Mouse (Mus musculus) cortical plate, adult 2 months (tissue): ENCODE measurements at regions not wholly inside any gene's neighbourhood (a gene's known extent, or its start where the extent isn't known, plus 50 kb on each side); places are given as distances from the start of the nearest gene placed in this dataset.

ENCODE experiments used
- H3K27ac ChIP-seq: fragments of 200-500 bp; 2 replicates; pipeline ENCODE4 v1.5.1; 2012; ENCODE audit warnings: low read length, control low read depth, inconsistent platforms; ENCODE audit not compliant: insufficient read depth
- H3K4me1 ChIP-seq: fragments of 200-500 bp; 2 replicates; pipeline ENCODE4 v1.6.1; 2011; ENCODE audit warnings: low read length; ENCODE audit not compliant: control insufficient read depth, insufficient read depth
- H3K4me3 ChIP-seq: fragments of 200-500 bp; 2 replicates; pipeline ENCODE4 v1.5.1; 2011; ENCODE audit warnings: mild to moderate bottlenecking, low read length, control low read depth; ENCODE audit not compliant: insufficient read depth
- CTCF ChIP-seq: fragments of 200-500 bp; IDR thresholded peaks from 2 replicates; pipeline ENCODE4 v1.5.1; 2011; ENCODE audit warnings: mild to moderate bottlenecking, control low read depth, low read length; ENCODE audit not compliant: insufficient read depth; ENCODE audit errors: extremely low read depth
- POLR2A ChIP-seq: fragments of 200-500 bp; IDR thresholded peaks from 2 replicates; pipeline ENCODE4 v1.6.1; 2011; ENCODE audit warnings: mild to moderate bottlenecking, low read length, control low read depth; ENCODE audit not compliant: insufficient read depth; ENCODE audit errors: extremely low read depth

- no peak overlapping the region for H3K4me3 ChIP-seq
- TF ChIP-seq CTCF (no peak), POLR2A (no peak)
- H3K27ac ChIP-seq: no peak overlapping the region; the same call in 1 of the 2 replicates
- peaks cover 5% of the 10 kb centered on the region; the same call in 1 of the 2 replicates for H3K4me1 ChIP-seq
Observed at GRCm38 (mm10) chr9:113523173-113523572, 184.9 kb downstream of the Pdcd6ip start.

DNA sequence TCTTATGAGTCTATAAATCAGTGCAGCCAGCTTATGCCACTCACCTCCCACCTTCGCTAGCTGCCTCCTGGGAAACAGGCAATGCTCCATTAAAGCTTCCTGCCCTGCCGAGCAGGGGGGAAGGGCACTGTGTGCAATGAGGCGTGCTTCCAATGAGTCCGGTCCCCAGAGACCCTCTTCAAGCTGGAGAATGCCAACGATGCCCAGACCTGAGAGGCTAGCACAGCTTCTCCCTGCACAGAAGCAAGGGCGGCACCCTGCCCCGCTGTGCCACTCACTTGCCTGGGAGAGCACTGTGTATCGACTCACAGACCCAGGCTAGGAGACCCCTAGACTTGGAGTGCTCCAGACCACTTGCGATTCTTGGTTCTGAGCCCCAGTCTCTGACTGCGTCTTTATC, 188.3 kb downstream of the Pdcd6ip start:
- no peak overlapping the region for H3K4me3 ChIP-seq
- no peak for TF ChIP-seq CTCF
- no peak for TF ChIP-seq POLR2A
- H3K4me1 ChIP-seq: peaks cover 7% of the 10 kb centered on the region
- no peak overlapping the region for H3K27ac ChIP-seq

DNA sequence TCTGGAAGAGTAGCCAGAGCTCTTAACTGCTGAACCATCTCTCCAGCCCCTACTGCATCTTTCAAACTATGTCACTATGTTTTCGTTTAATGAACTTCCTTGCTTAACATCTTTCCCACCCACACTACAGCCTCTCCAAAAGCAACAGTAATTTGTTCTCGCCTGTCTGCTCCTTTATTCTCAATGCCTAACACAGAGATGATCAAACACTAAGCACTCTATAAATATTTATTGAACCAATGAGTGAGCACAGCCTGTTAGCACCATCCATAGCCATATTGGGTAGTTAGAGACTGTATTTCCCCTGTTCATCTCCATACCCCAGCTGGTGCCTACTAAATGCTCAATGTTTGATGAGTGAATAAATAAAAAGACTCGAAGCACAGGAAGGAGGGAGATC, 189.6 kb downstream of the Pdcd6ip start:
- no peak for TF ChIP-seq CTCF
- Histone ChIP-seq H3K4me1 (peaks cover 5% of the 10 kb centered on the region), H3K27ac (no peak overlapping the region), H3K4me3 (no peak overlapping the region)

- peaks cover 6% of the 10 kb centered on the region for H3K4me1 ChIP-seq
- H3K4me3 ChIP-seq: no peak overlapping the region
- H3K27ac ChIP-seq: no peak overlapping the region
- TF ChIP-seq POLR2A: no peak
- TF ChIP-seq CTCF: no peak
Observed at GRCm38 (mm10) chr9:113517756-113518155, 190.3 kb downstream of the Pdcd6ip start.

DNA sequence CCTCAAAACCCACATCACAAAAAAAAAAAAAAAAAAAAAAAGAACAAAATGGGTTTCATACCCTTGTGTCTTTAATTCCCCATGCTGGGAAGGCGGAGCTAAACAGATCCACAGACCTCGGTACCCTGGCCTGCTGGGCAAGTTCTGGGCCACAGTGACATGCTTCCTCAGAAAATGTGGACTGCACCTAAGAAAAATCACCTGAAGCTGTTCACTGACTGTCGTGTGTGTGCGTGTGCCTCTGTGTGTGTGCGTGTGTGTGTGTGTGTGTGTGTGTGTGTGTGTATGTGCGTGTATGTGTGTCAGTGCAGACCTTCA, 192.4 kb downstream of the Pdcd6ip start:
- no peak for TF ChIP-seq CTCF
- no peak for TF ChIP-seq POLR2A
- Histone ChIP-seq H3K4me3 (no peak overlapping the region), H3K27ac (peak overlapping the region; percentile 51), H3K4me1 (peaks cover 8% of the 10 kb centered on the region)

GRCm38 (mm10) chr9:113514846-113515702, 193.0 kb downstream of the Pdcd6ip start:
- Histone ChIP-seq H3K4me3 (no peak overlapping the region), H3K27ac (peak overlapping the region; percentile 51), H3K4me1 (peaks cover 8% of the 10 kb centered on the region)
- TF ChIP-seq POLR2A (no peak), CTCF (no peak)

DNA sequence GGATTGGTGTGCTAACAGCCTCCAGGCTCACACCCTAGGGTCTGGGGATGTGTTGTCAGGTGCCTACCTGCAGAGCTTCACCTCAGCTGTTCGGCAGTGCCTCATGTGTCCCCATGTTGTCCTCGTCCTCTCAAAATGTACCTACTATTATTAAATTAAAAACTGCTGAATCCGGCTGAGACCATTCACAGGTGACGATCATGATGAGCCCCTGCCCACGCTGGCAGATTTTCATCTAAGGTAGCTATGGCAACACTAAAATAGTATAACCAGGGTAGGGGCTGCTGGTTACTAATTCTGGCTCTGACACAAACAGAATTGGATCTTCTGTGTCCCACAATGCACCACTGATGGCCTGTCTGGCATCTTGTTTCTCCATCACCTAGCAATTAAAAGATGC, 196.8 kb downstream of the Pdcd6ip start:
- H3K4me3 ChIP-seq: no peak overlapping the region
- peak overlapping the region; percentile 59; the same call in 1 of the 2 replicates for H3K27ac ChIP-seq
- no peak for TF ChIP-seq POLR2A
- TF ChIP-seq CTCF: no peak
- peaks cover 14% of the 10 kb centered on the region for H3K4me1 ChIP-seq

GRCm38 (mm10) chr9:113509368-113509767, 198.7 kb downstream of the Pdcd6ip start:
- peaks cover 12% of the 10 kb centered on the region for H3K4me1 ChIP-seq
- H3K4me3 ChIP-seq: no peak overlapping the region
- TF ChIP-seq CTCF: no peak
- TF ChIP-seq POLR2A: no peak
- H3K27ac ChIP-seq: peak overlapping the region; percentile 94

GRCm38 (mm10) chr9:113508821-113509220, 199.2 kb downstream of the Pdcd6ip start:
- Histone ChIP-seq H3K27ac (peak overlapping the region; percentile 82), H3K4me3 (no peak overlapping the region), H3K4me1 (peaks cover 12% of the 10 kb centered on the region)
- TF ChIP-seq POLR2A: no peak
- TF ChIP-seq CTCF: no peak

GRCm38 (mm10) chr9:113507561-113508460, 200.2 kb downstream of the Pdcd6ip start:
- Histone ChIP-seq H3K4me1 (peaks cover 11% of the 10 kb centered on the region), H3K27ac (peak overlapping the region; percentile 82), H3K4me3 (no peak overlapping the region)
- TF ChIP-seq CTCF: no peak
- TF ChIP-seq POLR2A: no peak
